In the genomic region with DNA sequence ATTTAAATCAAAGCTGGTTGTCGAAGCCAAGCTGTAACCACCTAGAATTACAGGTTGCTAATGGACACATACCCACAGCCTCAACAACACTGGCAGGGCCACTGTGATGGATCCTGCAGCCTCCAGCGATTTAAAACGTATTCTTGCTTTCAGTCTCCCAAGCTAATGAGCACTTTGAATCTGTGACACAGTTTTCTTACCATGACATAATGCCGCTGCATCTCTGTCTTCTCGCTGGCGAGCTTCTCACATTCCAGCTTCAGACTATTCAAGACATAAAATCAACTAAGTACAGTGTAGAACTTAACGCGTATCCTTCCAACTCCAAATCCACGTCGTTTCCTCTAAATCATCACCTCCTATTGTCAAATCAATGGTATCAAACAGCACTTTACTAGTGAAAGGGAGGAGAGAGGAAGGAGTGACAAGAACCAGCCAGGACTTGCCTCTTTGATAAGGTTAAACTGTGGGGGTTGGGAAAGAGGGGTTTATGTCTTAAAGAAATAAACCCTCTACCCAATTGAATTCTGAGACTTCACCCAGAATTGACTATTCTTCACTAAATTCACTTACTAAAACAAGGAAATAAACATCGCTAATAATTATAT, we compare ENCODE assay signal across 9 mouse cellular contexts. TPM values are rescaled to one million over a fixed set of nuclear protein-coding genes. Genes with fewer than 3 reads are reported as not detected.
DNase-seq lines count a peak whose midpoint lies in the region; ATAC-seq lines count a peak whose summit lies in the region.
"Had no signal": no experiment of that assay in that cellular context is flagged by ENCODE, and none has a peak within 500 bp of the region (broad histone marks: within the 10 kb centered on the region; RNA-seq: fewer than 3 reads in every experiment).

No protein-coding gene starts in this region.

- 0 out of 2 replicates have a peak overlapping the region, but pooled peaks have one; percentile 19 for H3K9ac ChIP-seq in heart, embryonic 14.5 days (ENCODE audit: low read length)
- H3K9ac ChIP-seq in midbrain, embryonic 11.5 days (ENCODE audit: low read length): peak overlapping the region; percentile 40; the same call in 1 of the 2 replicates

- no peak for DNase-seq in heart, postnatal 25 days (ENCODE audit: low spot score)
- peak; percentile 25 for DNase-seq in ZHBTc4 (ENCODE audit: low read depth, low spot score)
- peak; percentile 32 for DNase-seq in forelimb bud, embryonic 11.5 days (ENCODE audit: low read depth, low spot score)
- peak; percentile 90 for DNase-seq in midbrain, embryonic 11.5 days (ENCODE audit: low spot score, missing footprints)
- DNase-seq in ovary, postnatal 36 days (ENCODE audit: low spot score): no peak
- DNase-seq in spleen, postnatal 36 days (ENCODE audit: low spot score in 2 of 2): no peak
- no peak for DNase-seq in urinary bladder, postnatal 10 days (ENCODE audit: low spot score)

- intact Hi-C loops in heart, postnatal 25 days (cut with DNase I): loop anchor here (5.0 kb wide), 2 partner anchors 88 to 143 kb away; no protein-coding TSS in a partner anchor

- peak overlapping the region; percentile 76 for H3K4me2 ChIP-seq in heart, embryonic 14.5 days (ENCODE audit: low read length)
- peak overlapping the region; percentile 65 for H3K4me2 ChIP-seq in midbrain, embryonic 11.5 days

- H3K27me3 ChIP-seq in heart, embryonic 14.5 days (ENCODE audit: control insufficient read depth, insufficient read depth, low read length): no peaks in the 10 kb centered on the region
- peaks cover 2% of the 10 kb centered on the region; the same call in 1 of the 2 replicates for H3K27me3 ChIP-seq in midbrain, embryonic 11.5 days (ENCODE audit: control insufficient read depth, insufficient read depth, low read length)

- 0 out of 4 replicates have a peak overlapping the region, but pooled peaks of 1 of the 2 experiments have one; percentile 3 for H3K27ac ChIP-seq in heart, embryonic 14.5 days (replicated peaks in 1 of 2; ENCODE audit: control insufficient read depth in 1 of 2, insufficient read depth in 1 of 2, low read depth in 2 of 2, low read length in 2 of 2)
- H3K27ac ChIP-seq in midbrain, embryonic 11.5 days (ENCODE audit: low read depth, low read length): no peak overlapping the region

- no peak for ATAC-seq in heart, embryonic 14.5 days (ENCODE audit: insufficient number of reproducible peaks, insufficient read depth, low FRiP score, low read depth)
- ATAC-seq in midbrain, embryonic 11.5 days (ENCODE audit: low FRiP score): no peak
- ATAC-seq: Patski had no signal

- H3K4me1 ChIP-seq in heart, embryonic 14.5 days (ENCODE audit: control insufficient read depth in 2 of 2, insufficient read depth in 2 of 2, low read length in 2 of 2): peaks cover 2 to 18% of the 10 kb centered on the region in 2 experiments; a peak in 3 of 4 replicates
- H3K4me1 ChIP-seq in midbrain, embryonic 11.5 days (ENCODE audit: control insufficient read depth, insufficient read depth, low read length): peaks cover 18% of the 10 kb centered on the region

- WGBS in heart, embryonic 14.5 days: 16% methylated on average over 11 of the region's 11 CpGs
- WGBS in midbrain, embryonic 11.5 days: 18% methylated on average over 11 of the region's 11 CpGs

- H3K9me3 ChIP-seq in heart, embryonic 14.5 days (ENCODE audit: control insufficient read depth, low read length): no peaks in the 10 kb centered on the region
- H3K9me3 ChIP-seq in midbrain, embryonic 11.5 days (ENCODE audit: control insufficient read depth, low read length): no peaks in the 10 kb centered on the region

- peaks cover 20% of the 10 kb centered on the region for H3K36me3 ChIP-seq in heart, embryonic 14.5 days (ENCODE audit: control insufficient read depth, insufficient read depth, low read length)
- no peaks in the 10 kb centered on the region for H3K36me3 ChIP-seq in midbrain, embryonic 11.5 days (ENCODE audit: control insufficient read depth, insufficient read depth, low read length)

- peak overlapping the region; percentile 27 to 86; a peak in 3 of 4 replicates for H3K4me3 ChIP-seq in heart, embryonic 14.5 days (ENCODE audit: control insufficient read depth in 1 of 2, insufficient read depth in 1 of 2, low read depth in 1 of 2, low read length in 2 of 2)
- peak overlapping the region; percentile 92 for H3K4me3 ChIP-seq in midbrain, embryonic 11.5 days (ENCODE audit: low read depth, low read length)

RNA-seq across cellular contexts. Expression of a gene that starts 2.4 kb away (rescaled TPM):
- polyA plus RNA-seq in heart, embryonic 14.5 days (2014; fragmentation: Nextera tagmentation; extraction: Ambion mirVana): 11.4 and 11.7 TPM in 2 replicates
- total RNA-seq in heart, postnatal 25 days (2021): 1 to 10 TPM; 8.9 to 9.5 TPM
- polyA plus RNA-seq in midbrain, embryonic 11.5 days (2014; fragmentation: Nextera tagmentation; extraction: Ambion mirVana): 36.5 and 38.8 TPM in 2 replicates

Comparison
In these comparisons a context has a peak if more than half of its experiments do, and no peak if none do; other contexts are left out.
1. DNase-seq: peak in ZHBTc4 (single experiment), forelimb bud, embryonic 11.5 days (single experiment) and midbrain, embryonic 11.5 days (single experiment); none in heart, postnatal 25 days (single experiment), ovary, postnatal 36 days (single experiment), spleen, postnatal 36 days (0 of 2) and urinary bladder, postnatal 10 days (single experiment).